Mouse (Mus musculus) urinary bladder, adult 18-20 months (tissue): ENCODE measurements at regions not wholly inside any gene's neighbourhood (a gene's known extent, or its start where the extent isn't known, plus 50 kb on each side); places are given as distances from the start of the nearest gene placed in this dataset.
"Not testable (repeated sequence)": the region's sequence is repeated elsewhere in the genome, so short reads cannot be mapped to it uniquely, and the experiment has no call there.

Experiments used
- DNase-seq, 2 experiments: peaks; one replicate each; pipeline ENCODE4 v3.0.0; 2022; ENCODE audit warnings: low spot score in 2 of 2, mixed read lengths in 2 of 2

- not testable (repeated sequence) for DNase-seq
These were observed 77.9 kb downstream of the Tcp10c start for GRCm38 (mm10) chr17:13432256-13432655.

DNA sequence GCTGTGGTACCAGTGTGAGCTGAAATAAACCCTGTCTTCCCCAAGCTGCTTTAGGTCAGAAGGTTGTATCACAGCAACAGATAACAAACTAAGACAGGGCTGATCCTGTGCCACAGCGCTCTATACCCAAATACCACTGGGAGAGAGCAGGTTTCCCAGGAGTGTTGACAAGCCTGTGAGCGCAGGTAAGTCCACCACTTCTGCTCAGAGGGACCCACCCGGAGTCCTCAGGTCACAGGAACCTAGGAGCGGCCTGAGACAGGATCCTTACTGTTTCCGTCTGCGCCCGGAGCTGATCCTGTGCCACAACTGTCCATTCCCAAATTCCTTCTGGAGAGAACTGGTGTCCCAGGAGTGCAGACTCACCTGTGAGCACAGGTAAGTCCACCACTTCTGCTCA, 79.8 kb downstream of the Tcp10c start:
- not testable (repeated sequence) for DNase-seq

GRCm38 (mm10) chr17:13438790-13439189, 84.4 kb downstream of the Tcp10c start:
- DNase-seq: not testable (repeated sequence)

DNA sequence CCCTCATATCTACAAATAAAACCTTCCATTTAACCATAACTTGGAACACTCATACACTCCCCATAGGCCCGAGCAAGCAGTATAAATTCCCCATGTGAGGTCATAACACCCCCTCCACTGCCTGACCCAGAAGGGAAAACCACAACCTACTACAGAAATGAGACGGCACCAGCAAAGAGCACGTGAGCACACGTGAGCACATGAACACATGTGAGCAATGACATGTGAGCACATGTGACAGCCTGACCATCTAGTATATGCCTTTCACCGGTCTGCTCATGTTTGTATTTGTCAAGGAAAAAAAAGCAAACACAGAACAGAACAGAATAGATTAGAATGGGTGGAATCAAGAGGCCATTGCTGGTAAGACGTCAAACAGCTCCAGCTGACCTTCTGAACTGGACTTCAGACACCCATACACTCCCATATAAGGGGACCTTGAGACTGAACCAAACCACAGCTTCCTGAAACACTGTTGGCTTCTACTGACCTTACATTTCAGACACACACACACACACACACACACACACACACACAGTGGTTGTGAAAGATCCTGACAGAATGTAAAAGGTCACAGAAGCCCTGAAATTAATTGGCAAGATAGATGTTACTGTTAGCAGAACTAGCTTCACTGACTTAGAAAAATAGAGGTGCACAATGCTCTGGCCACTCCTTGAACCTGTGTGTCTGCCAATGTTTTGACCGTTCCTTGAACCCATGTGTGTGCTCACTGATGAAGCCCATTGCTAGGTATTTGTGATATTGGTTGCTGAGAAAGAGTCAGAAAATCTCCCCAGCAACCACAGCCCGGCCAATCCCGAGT, 86.5 kb downstream of the Tcp10c start:
- not testable (repeated sequence) for DNase-seq

- not testable (repeated sequence) for DNase-seq
These were observed 87.9 kb downstream of the Tcp10c start for GRCm38 (mm10) chr17:13442229-13442628.

DNA sequence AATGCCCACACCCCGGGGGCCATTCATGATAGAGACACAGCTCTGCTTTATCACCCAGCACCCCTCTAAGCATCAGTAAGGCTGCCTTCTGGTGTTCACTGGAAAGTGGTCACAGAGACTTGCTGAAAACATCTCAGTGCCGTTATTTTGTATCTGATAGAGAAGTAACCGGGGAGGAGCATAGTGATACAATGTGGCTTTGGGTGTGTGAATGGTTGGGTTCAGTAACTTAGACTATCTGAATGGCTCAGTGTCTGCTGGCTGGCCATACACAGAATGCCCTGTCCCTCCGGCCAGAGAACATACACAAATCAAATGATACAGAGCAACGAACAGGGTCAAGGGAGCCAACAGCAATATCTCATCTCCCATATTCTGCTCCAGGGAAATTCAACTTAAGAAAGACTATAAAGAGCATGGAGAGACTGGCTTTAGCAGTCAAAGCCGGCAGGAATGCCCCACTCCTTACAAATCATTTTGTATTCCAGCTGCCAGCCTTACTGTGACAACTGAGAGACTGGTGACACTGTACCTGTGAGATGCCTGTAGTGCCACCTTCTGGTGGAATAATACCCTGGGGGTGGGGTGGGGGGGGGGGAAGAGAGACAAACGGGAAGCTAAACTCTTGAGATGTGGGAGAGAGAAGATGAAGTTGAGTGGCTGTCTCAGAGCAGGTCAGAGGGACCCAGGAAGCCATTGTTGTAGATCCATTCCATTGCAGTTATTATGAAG, 102.7 kb downstream of the Tcp10c start:
- DNase-seq: not testable (repeated sequence)

DNA sequence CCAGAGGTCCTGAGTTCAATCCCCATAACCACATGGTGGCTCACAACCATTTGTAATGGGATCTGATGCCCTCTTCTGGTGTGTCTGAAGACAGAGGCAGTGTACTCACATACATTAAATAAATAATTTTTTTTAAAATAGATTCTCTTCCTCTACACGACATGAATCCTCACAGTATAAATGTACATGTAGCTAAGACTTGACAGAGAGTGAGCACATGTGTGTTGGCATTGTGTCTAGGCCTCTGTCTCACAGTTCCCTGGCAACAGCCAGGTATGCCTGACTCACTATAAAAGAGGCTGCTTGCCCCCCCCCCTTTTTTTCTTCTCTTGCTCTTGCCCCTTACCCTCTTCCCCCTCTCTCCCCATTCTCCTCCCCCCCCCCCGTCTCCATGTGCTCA, 103.6 kb downstream of the Tcp10c start:
- not testable (repeated sequence) for DNase-seq

GRCm38 (mm10) chr17:13458814-13459213, 104.4 kb downstream of the Tcp10c start:
- not testable (repeated sequence) for DNase-seq

DNA sequence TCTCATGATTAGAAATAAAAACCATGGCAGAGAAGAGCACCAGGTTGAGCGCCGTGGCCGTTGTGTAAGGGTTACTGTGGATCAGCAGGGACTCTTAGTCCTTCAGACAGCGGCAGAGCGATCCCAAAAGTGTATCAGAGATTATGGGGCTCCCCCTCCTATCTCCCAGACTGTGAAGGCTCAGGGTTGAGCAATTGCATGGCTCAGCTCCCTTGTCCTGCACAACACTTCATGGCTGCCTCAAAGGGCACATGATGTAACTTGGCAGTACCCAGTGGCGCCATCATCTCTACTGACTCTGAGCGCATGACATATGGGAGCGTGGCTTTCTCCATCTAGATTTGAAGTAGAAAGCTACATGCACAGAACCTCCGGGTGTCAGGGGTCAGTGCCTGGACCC, 108.3 kb downstream of the Tcp10c start:
- DNase-seq: not testable (repeated sequence)

- not testable (repeated sequence) for DNase-seq
These were observed 111.5 kb downstream of the Tcp10c start for GRCm38 (mm10) chr17:13465822-13466221.

DNA sequence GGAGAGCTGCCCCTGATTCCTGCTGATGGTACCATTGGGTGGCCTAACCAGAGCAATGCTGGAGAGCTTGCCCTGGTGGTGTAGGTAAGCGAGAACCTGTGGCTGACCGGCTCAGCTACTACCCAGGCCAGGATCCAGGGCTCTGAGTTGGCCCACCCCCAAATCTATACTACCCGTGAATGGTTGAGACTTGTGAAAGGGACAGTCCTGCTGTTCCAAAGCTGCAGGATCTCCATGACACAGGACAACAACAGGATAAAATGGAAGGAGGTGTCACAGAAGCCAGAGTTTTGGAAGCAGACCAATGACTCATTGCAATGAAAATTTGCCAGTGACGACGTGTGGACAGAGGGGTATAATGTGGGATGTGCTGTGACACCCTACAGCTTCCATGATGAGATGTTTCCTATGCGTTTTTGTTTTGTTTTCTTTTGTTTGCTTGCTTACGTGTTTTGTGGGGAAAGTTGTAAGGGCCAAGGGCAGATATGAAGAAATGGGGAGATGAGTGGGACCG, 115.6 kb downstream of the Tcp10c start:
- DNase-seq: not testable (repeated sequence)

- peak; percentile 36 to 45 for DNase-seq
These were observed 118.2 kb downstream of the Tcp10c start for GRCm38 (mm10) chr17:13472460-13473062.

DNA sequence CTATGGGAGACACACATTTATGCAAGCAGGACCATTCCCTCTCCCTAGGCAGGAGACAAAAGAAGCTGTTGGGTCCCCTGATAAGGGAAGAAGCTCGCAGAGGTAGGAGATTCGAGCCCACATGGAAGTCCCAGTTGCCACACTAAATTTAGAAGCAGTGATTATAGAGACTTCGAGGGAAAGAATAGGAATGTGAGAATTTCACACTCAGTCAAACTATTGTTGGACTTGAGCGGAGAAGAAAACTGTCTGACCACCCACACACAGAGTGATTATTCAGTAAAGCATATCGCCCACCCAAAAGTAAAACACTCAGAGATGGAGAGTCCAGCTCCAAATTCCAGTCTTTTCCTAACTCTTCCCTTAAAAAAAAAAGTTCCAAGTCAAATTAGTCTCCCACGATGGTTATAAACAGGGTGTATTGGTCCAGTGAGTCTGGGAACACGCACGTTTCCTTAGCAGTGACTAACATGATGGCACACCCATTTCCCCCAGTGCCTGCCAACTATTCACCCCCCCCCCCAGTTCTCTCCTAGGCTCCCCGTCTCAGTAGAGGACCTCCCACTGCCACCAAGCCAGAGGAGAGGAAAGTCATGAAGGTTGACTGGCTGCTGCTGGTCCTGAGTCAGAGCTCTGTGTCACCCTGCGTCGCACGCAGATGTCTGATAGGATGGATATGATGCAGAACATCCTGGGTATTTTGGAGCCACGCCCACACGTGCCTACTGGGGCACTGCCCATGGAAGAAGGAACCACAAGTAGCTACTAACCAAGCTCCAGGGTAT, 120.1 kb downstream of the Tcp10c start:
- DNase-seq: no peak

GRCm38 (mm10) chr17:13478866-13479571, 124.6 kb downstream of the Tcp10c start:
- DNase-seq: no peak

DNA sequence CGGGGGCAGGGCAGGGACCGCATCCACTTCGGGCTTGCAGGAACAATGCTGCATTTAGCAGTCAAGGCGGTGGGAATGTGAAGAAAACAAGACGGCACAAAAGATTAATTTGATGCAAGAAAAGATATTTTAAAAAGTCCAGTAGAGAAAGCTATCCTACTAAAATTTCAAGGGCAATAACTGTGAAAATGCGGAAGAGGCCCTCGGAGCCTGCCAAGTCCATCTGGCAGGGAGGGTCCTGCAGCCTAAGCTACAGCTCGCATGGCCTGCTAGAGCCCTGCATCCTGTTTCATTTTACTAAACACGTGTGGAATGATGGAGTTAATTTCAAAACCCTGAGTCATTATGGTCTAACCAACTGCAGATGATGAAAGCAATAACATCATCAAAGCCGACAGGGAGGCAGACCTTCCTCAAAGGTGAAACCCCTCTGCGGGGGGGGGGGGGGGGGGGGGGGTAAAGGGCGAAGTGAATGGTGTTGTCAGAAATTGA, 125.2 kb downstream of the Tcp10c start:
- no peak for DNase-seq

GRCm38 (mm10) chr17:13481445-13482085, 127.2 kb downstream of the Tcp10c start:
- no peak for DNase-seq

DNA sequence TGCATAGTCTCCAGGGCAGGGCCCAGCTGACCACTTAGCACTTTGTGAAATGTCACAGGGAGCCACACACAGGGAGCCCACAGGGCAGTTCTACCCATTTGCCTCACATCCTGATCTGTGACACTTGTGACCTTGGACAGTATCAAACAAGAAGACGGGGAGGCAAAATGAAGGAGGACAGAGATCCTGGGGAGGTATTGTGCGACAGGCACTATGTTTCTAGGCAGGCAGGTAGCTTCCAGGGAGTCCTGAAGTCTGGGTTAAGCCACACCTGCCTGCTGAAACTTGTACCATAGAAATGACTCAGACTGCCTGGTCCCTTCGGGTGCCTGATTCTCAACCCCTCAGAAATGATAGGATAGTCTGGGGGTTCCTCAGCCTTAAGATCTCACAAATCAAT, 127.8 kb downstream of the Tcp10c start:
- no peak for DNase-seq

DNA sequence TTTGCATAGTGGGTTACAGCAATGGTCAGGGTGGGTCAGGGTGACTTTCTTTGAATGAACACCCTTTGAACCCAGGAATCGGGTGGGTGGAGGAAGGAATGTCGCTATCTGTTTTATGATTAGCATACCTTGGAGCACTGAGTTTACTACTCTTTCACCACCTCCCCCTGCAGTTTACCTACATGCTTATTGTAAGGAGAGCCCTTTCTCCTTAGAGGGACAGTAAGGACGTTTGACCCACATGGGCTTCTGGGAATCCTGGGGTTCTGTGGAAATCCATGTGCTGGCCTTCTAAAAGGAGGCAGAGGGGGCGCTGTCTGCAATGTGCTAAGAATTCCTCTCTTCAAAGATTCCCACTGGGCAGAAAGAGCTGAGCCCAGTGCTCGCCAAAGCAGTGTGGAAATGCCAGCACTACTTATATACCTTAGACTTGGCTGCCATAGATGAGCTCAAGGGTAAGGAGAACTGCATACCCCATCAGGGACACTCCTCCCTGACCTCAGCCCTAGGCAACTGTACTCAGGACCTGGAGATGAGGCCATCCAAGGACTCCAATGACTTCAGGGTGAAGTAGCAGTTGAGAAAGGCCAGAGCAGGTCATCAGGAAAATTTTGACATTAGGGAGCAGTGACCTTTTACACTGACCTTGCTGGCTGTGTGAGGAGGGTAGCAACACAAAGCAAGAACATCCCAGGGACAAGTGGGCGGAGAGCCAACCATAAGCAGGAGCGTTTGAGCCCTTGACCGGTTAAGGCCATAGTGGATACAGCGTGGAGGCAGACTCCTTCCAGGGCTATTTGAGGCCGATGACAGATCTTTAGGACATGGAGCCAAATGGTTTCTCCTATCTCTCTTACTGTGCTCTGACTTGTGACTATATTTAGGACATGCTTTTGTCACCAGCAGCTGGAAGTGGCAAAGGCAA, 133.2 kb downstream of the Tcp10c start:
- no peak for DNase-seq
